Mouse (Mus musculus): ENCODE data around the gene Plxdc1.

Gene Plxdc1

DNA sequence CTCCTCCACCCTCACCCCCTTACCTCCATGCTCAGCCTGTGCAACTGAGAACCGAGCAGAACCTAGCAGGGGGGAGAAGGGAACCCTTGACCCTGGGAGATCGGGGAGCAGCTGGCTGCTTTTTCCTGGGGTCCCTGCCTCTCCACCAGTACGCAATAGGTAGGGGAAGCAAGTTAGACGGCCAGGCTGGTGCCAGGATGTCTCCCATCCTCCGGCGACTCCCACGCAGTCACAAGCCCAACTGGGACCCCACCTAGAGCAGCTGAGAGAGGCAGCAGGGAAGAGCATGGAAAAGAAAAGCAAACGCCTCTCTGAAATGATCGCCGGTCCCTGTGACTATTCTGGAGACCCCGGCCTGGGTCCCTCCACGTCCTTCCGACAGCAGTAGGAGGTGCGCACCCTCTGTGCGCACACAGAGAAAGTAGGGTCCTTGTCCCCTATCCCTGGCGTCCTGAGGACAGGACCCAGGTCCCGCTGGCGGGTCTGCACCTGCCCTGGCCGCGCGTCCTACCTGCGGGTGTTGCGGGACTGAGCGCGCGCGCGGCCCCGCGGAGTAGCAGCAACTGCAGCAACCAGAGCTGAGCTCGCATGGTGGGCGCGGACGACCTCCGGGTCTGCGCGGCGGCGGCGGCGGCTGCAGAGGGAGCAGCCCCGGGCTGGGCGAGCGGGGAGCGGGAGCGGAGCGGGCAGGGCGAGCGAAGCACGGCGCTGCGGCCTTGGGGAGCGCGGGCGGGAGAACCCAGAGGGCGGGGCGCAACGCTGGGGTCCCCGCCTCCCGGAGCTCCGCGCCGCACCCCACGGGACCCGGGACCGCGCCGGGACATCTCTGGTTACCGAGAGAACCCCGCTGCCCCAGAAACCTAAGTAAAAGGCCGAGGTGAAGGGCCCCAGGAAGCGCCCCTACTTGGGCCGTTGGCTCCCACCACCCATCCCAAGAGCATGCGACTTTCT is at the start of gene Plxdc1:
Gene Plxdc1, minus strand, starts transcription at position 718 of the 951 bp plus-strand sequence.
- DNase-seq (ENCODE audit: low spot score) = peak; percentile 41

DNA sequence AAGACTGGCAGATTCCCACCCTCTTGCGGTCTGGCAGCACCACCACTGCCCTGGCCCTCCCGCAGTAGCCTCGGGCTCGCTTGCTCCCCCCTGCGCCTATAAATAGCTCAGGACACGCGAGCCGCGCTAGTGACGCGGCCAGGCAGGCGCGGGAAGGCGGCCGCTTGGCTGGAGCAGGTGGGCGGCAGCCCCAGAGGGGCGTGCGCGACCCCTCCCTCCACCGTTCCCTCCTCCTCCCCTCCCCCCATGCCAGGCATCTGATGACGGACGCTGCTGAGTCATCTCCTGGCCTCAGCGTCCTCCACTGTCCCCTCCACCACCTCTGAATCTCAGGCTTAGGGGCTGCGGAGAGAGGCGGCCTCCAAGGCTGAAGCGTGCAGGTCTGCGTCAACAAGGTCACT is 49.7 kb upstream of the Plxdc1 start:
- DNase-seq (ENCODE audit: low spot score) = peak; percentile 47

DNA sequence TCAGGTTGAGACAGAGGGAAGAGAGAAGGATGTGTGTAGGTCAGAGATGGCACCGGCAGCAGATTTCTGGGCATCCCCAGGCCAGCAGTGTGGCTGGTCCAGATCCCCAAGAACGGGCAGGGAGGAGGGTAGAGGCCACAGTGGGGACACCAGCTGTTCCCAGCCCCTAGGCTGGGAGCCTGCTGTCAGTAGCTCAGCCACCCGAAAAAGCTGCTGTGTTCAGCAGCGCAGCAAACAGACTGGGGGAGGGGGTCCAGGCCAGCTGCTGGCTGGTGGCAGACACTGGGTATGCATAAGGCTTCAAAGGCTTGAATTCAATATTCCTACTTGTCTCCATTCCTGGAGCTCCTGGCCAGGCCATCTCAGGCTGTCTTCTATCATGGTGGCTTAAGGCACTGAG is 48.6 kb upstream of the Plxdc1 start:
- DNase-seq (ENCODE audit: low spot score) = no peak

DNA sequence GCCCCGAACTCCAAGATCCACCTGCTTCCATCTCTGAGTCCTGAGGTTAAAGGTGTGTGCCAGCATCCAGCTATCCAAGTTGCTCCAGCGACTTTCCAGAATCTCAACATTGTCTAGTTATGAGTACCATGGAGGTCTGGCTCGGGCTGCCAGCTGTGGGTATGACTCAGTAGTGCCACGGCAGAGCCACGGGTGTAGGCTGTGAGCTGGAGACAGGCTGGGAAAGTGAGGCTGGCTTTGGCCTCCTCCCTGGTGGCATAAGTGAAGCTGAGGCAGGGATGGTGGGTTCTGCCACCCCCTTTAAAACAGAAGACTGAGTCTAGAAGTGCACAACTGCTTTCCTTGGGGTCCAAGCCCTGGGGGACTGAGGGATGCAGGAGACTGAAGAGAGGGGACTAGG is 47.8 kb upstream of the Plxdc1 start:
- DNase-seq (ENCODE audit: low spot score) = no peak

DNA sequence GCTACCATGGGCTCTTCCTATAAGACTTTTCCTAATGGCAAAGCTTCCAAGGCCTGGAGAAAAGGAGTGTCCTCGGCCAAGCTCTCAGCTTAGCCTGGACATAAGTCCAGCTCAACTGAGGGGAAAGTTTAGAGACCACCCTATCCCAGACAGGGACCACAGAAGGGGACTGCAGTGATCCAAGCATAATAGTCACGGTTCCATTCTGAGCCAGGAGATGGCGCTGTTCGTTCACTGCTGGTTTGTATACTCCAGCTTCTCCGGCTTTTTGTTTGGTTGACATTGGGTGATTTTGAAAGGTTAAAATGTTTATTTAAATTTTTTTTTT is 45.2 kb upstream of the Plxdc1 start:
- peak; percentile 81 for DNase-seq (ENCODE audit: low spot score)

DNA sequence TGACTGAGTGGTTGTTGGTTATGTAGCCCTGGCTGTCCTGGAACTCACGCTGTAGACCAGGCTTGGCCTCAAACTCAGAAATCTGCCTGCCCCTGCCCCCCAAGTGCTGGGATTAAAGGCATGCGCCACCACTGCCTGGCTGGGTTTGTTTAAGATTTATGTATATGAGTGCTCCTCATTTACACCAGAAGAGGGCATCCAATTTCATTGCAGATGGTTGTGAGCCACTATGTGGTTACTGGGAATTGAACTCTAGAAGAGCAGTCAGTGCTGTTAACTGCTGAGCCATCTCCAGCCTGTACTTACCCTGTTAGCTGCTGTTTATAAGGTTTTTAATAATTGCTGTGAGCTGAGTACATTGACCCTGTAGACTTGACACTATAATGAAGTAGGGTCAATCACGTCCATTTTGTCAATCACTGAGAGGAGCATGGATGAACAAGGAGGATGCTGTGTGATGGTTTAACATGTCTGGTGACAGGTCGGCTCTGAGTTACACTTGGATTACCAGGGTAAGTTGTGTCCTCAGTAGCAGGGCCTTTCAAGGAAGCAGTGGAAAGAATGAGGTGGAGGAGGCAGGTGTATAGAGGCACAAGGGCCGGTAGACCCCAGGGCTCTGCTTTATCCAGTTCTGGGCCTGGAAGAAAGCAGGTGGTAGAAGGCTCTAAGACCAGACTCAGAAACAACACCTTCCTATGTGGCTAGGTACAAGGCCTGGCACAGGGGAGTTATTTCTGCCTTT is 44.6 kb upstream of the Plxdc1 start:
- DNase-seq (ENCODE audit: low spot score) = no peak

DNA sequence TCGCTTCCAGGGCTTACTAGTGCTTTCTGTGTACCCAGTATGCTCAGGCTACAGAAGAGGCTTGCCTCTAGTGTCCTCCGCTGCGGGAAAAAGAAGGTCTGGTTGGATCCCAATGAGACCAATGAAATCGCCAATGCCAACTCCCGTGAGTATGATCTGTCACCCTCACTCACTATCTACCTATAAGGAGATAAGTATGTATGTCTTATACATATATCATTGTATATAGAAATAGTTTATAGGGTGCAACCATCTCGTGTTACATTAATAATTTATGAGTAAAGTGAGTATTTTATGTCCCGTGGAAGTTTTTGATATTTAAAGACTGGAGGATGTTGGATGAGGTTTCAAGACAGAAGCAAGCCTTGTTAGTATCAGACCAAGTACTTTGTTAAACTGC is 41.5 kb upstream of the Plxdc1 start:
- DNase-seq (ENCODE audit: low spot score) = no peak

DNA sequence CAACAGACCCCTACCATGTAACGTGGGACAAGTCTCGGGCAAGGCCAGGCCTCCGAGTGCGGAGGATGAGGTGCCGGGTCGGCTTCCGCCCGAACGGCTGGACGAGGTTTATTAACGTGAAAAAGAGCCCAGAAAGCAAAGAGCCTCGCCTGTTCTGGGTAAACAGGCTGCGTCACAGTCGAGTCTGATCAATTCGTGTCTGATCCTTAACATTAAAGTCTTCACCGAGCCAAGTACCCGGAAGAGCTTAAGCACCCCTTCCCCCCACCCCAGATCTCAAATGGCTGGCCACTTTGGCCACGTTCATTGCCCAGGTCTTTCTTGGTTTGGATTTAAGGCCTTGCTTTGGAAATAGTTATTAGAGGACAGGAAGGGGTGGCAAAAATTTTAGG is 41.0 kb upstream of the Plxdc1 start:
- DNase-seq (ENCODE audit: low spot score) = no peak

DNA sequence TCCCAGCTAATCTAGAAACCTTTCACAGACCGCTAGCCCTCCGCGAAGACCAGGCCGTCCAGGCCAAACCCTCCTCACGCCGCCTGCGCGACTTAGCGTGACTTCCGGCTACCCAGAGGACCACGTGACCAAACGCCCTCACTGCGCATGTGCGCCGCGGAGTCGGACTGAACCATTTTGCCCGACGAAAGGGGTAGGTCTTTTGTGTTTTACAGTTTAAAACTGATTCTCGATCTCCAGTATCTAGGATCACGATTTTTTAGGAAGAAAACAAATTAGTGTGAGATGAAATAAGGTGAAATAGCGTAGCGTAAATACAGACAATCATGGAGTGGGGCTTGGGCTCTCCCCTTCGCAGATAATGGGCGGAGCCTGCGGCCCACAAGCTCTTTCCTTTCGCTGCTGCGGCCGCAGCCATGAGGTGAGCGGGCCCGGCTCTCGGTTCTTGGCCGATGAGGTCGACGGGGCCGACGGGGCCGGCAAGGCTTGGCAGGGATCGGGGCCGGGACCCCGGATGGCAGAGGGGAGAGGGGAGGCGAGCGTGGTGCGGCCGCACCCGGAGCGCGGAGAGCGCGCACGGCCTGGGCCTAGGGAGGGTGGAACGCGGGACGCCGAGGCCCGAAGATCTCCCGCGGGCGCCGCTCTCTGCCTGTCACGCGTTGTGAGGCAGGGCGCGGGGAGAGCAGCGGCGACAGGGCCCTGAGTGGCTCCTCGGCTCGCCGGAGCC is 40.5 kb upstream of the Plxdc1 start, which contains the start of gene Rpl19:
Gene Rpl19, plus strand, starts transcription at position 141 of the 727 bp plus-strand sequence.
- peak; percentile 92 for DNase-seq (ENCODE audit: low spot score)

DNA sequence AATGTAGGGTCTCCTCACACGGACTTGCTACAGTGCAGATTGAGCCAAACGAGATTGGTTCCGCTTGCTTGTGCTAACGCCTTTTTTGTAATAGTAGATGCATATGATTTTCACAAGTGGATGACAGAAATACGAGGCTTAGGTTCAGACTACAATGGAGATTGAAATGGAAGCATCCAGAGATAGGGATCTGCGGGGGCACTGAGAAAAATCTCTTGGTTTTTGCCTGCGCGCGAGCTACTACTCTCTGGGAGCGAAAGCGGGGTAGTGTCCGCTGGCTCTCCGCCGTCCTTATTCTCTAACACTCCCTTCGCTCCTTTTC is 40.0 kb upstream of the Plxdc1 start:
- no peak for DNase-seq (ENCODE audit: low spot score)

DNA sequence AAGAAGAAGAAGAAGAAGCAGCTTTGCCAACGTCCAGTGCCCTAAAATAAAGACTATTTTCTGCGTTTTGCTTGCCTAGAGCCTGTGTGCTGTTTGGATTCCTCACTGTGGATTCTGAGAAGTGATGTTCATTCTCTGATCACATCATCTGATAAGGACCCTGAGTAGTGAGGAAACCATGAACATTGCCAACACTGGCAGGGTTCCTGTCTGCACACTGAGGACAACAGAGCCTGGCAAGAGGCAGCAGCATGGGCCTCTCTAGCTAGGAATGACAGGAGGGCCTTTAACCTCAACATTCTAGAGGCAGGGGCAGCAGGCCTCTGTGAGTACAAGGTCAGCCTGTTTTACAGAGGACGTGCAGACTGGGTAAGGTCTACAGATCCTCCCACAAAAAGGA is 38.3 kb upstream of the Plxdc1 start:
- no peak for DNase-seq (ENCODE audit: low spot score)

DNA sequence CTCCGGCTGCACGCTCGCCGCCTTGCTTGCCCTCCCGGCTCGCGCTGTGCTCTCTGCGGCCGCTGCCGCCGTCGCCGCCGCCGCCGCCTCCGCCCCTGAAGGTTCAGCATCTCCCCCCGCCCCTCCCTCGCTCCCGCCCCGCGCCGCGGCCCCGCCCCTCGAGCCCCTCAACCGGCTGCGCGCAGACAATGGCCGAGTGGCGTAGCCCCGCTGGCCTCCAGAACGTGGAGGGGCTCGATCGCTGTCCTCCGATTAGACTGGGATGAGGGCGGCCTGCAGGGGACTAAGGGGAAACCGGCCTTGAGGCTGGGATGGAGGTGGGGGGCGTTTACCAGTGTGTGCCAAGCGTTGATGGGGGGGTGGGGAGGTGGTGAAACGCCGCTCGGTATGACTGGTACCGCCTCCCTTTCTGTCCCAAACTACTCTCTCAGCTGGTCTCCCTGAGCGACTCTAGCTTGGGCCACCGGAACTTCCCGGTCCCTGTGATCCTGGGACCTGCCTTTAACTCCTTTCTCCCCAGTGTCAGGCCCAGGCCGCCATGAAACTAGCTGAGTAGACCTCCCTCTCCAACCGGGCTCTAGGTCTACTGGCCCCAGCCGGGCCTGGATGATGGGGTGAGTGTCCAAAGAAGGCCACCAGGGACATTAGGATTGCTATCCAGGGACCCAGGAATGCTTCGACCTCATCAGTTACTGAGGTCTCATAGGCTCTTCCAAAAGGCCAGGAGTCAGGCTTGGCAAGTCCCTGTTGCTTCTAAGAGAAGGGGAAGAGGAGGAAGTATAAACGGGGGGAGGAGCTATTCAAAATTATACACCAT is 36.5 kb upstream of the Plxdc1 start, which contains the start of gene Cacnb1:
Gene Cacnb1, minus strand, starts transcription at position 480 of the 817 bp plus-strand sequence.
- peak; percentile 67 for DNase-seq (ENCODE audit: low spot score)

DNA sequence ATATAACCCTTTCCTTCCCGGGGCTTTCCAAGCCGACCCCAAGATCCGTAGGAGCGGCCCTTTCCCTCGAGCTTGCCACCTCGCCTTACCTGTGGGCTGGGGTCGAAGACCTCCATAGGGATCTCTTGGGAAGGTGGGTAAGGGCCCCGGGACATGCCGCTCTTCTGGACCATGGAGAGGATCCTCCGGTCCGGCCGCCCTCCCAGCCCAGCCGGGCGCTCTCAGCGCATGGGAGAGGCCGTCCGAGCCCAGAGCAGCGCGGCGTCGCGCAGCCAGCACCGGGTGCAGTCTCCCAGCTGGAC is 36.0 kb upstream of the Plxdc1 start:
- no peak for DNase-seq (ENCODE audit: low spot score)

DNA sequence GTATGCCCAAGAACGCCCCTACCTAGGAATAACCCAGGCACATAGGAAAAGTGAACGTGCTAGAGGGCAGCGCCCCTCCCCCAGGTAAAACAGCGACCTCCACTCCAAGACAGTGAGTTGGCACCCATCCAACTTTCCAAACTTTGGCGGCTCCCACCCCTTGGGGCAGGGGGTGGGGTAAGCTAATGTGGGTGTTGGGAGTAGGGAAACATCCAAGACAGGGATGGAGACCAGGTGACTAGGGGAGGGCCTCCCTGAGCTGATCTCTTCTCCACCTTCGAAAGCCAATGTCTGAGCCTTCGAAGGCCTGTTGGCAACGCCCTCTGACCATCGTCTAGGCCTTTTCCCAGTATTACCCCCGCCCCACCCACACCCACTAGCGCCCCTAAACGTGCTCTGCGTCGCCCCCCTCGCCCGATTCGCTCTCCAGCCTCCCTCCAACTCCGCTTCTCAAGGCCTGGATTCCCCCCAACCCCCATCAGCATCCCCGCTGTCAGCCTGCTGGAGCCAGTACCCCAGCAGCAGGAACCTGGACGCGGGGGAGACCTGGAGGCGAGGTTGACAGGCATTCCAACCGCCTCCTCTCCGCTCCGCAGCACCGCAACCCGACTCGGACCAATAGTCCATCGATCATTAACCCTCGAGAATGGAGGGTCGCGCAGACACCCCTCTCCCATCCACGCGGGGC is 35.5 kb upstream of the Plxdc1 start:
- no peak for DNase-seq (ENCODE audit: low spot score)

DNA sequence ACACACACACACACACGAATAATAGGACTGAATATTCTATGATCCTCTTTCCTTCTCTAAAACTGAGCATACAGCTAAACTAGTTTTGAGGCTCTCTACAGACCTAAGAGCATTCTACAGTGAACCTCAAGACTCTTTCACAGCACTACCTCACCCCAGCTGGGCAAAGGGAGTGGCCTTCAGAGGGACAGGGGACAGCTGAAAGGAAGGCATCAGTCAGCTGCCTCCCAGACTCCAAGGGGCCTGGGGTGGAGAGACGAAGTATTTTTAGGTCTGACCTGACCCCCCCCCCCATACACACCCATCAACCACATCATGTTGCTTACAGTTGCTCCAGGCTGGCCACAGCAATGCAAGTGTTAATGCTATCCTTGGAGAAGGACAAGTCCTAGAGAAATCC is 34.9 kb upstream of the Plxdc1 start:
- no peak for DNase-seq (ENCODE audit: low spot score)

DNA sequence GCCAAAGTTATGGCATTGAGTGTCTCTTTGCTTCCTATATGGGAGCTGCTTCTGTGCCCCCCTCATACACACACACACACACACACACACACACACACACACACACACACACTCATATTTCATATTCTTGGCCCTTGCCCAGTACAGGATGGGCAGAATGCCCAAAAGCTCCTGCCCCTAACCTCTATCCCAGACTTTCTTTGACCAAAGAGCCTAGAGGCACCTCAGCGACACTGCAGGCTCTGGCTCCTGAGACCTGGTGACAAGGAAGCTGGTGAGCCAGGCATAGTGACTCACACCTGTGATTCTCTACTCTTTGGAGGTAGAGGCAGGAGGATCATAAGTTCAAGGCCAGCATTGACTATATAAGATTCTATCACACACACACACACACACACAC is 34.5 kb upstream of the Plxdc1 start:
- DNase-seq (ENCODE audit: low spot score) = no peak

DNA sequence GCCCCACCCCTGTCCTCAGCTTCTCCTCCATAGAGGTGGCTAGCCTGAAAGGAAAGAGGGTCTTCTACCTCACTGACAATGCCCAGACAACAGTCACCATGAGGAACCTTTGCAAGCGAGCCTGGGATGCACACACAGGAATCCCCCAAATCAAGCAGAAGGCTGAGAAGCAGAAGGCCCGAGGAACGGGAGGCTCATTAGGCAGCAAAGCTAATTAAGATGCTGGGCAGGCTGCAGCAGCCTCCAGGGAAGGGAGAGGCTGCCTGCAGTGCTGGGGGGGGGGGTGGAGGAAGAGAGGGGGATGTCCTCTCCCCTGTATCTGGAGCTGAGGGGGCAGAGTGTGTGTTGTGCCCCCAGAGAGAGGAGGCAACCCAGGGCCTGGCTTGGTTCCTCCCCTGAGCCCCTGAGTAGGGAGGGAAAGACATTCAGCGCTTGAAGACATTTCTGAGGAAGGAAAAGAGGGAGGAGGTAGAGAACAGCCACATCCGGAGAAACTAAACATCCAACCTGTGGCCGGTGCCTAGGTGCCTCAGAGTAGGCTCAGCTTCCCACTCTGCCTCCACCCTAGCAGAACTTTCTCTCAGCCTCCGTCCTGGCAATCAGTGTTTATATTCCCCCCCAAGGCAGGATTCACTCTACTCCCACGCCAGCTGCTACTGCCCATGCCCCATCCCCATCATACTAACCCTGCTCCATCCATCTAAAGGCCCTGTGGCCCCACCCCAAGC is 33.8 kb upstream of the Plxdc1 start:
- DNase-seq (ENCODE audit: low spot score) = no peak

DNA sequence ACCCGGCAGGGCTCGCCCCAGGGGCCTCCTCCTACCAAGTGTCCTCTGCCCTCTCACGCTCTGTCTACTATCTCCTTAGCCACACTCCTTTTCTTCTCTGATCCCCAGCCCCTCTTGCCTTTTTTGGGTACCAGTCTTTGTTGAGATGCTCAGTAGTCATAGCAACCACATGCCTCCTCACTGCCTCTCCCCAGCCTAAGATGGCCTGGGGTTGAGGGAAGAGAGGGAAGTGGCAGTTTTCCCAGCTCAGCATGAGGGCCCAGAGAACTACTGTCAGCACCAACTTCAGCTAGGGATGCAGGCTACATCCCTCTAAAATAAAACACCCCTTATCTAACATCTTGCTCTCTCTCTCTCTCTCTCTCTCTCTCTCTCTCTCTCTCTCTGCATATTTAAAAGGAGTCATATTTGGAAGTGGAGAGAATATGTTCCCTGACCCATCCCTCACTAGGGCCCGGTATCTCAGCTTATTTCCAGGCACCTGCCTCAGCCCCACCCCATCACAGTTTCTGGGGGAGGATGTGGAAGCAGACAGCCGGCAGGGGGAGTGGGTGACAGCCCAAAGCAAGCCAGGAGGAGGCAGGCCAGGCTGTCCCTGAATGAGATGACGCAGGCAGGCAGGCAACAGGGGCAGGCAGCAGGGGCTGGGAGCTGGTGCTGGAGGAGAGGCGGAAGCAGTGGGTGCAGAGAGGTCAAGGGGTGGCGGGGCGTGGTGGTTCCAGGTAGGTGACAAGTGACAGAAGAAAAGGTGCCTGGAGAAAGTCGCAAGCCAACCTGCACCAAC is 32.8 kb upstream of the Plxdc1 start:
- peak; percentile 41 for DNase-seq (ENCODE audit: low spot score)

DNA sequence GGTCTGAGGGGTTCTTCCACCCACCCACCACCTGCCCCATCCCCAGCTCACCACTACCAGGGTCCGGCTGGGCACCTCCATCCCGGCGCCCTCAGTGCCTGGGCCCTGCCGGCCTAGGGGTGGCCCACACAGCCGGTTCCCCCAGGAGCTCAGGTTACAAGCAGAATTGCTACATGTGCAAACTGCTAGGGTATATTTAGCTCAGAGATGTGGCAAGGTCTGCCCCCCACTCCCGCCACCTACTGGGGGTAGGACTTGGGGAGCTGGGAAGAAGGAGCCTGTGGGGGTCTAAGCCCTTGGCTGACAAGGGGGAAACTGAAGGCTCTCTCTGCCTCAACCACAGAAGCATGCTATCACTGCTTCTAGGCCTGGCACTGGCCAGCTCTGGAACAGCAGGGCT is 32.0 kb upstream of the Plxdc1 start:
- DNase-seq (ENCODE audit: low spot score) = no peak

DNA sequence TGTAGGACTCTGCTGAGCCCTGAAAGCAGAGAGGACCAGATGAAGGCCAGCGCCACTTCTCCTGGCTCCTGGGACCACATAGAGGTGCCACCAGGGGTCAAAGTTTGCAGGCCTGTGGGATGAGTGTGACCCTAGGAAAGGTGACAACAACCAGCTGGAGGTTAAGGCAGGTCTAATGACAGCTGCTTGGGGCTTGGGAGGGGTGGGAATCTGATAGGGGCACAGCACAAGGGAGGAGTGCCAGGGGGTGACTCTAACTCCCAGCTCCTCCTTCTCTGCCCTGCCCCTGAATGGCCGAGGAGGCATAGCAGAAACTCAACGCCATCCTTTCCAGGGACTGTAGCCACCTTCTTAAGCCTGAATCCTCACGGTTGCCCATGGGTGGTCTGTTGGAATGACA is 30.6 kb upstream of the Plxdc1 start:
- DNase-seq (ENCODE audit: low spot score) = no peak

Measured in urinary bladder, postnatal 14 days (tissue).